ENCODE assay signal across 16 mouse cellular contexts in genomic region chr9:21455103-21455770, GRCm38 (mm10). TPM values are rescaled to one million over a fixed set of nuclear protein-coding genes. Genes with fewer than 3 reads are reported as not detected.
A peak's percentile ranks its signal among the peaks of the same experiment; 100 is the strongest.
DNase-seq lines count a peak whose midpoint lies in the region; ATAC-seq and TF ChIP-seq lines count a peak whose summit lies in the region.
"Had no signal": no experiment of that assay in that cellular context is flagged by ENCODE, and none has a peak within 500 bp of the region (broad histone marks: within the 10 kb centered on the region; RNA-seq: fewer than 3 reads in every experiment).

No protein-coding gene starts in this region.

- H3K36me3 ChIP-seq in kidney, embryonic 16.5 days (ENCODE audit: insufficient read depth, low read length) = peaks cover 3% of the 10 kb centered on the region; the same call in 1 of the 2 replicates
- no peaks in the 10 kb centered on the region for H3K36me3 ChIP-seq in ES-Bruce4 (ENCODE audit: control insufficient read depth, insufficient read depth, low read length, poor library complexity, severe bottlenecking)
- H3K36me3 ChIP-seq: stomach, embryonic 15.5 days had no signal

- no peak for TF ChIP-seq CTCF in ES-Bruce4 (IDR thresholded peaks at IDR 0.05; ENCODE audit: low read depth, low read length)
- TF ChIP-seq CTCF in cortical plate, adult 2 months (IDR thresholded peaks at IDR 0.05; ENCODE audit: extremely low read depth, insufficient read depth, low read length) = no peak

- no peak for TF ChIP-seq EP300 in ES-Bruce4 (IDR thresholded peaks at IDR 0.05; ENCODE audit: insufficient read depth, low read depth, low read length)

- TF ChIP-seq POLR2A in ES-Bruce4 (IDR thresholded peaks at IDR 0.05; ENCODE audit: insufficient read depth, low read length) = no peak
- TF ChIP-seq POLR2A in cortical plate, adult 2 months (IDR thresholded peaks at IDR 0.05; ENCODE audit: extremely low read depth, insufficient read depth, low read length) = no peak

- no peak overlapping the region for H3K4me3 ChIP-seq in kidney, embryonic 16.5 days (ENCODE audit: low read length)
- no peak overlapping the region for H3K4me3 ChIP-seq in ES-Bruce4 (ENCODE audit: low read depth, low read length)
- H3K4me3 ChIP-seq in cortical plate, adult 2 months (ENCODE audit: insufficient read depth, low read length) = no peak overlapping the region
- H3K4me3 ChIP-seq: hindbrain, embryonic 13.5 days; limb, embryonic 12.5 days; liver, embryonic 15.5 days; midbrain, embryonic 13.5 days; stomach, embryonic 15.5 days had no signal

- ATAC-seq in kidney, embryonic 16.5 days (ENCODE audit: low FRiP score, low TSS enrichment) = no peak
- ATAC-seq: midbrain, embryonic 13.5 days had no signal

- H3K27ac ChIP-seq in kidney, embryonic 16.5 days (ENCODE audit: low read length) = peak overlapping the region; percentile 31; the same call in 1 of the 2 replicates
- peak overlapping the region; percentile 90 for H3K27ac ChIP-seq in ES-Bruce4 (ENCODE audit: insufficient read depth, low read length)
- peak overlapping the region; percentile 67; the same call in 1 of the 2 replicates for H3K27ac ChIP-seq in cortical plate, adult 2 months (ENCODE audit: insufficient read depth, low read length)
- H3K27ac ChIP-seq: hindbrain, embryonic 13.5 days; limb, embryonic 12.5 days; liver, embryonic 15.5 days; midbrain, embryonic 13.5 days; stomach, embryonic 15.5 days had no signal

- no peaks in the 10 kb centered on the region for H3K9me3 ChIP-seq in kidney, embryonic 16.5 days (ENCODE audit: low read length)
- no peaks in the 10 kb centered on the region for H3K9me3 ChIP-seq in ES-Bruce4 (replicated peaks; ENCODE audit: control insufficient read depth, insufficient read depth, low read length, poor library complexity, severe bottlenecking)
- H3K9me3 ChIP-seq: hindbrain, embryonic 13.5 days; limb, embryonic 12.5 days; liver, embryonic 15.5 days; midbrain, embryonic 13.5 days; stomach, embryonic 15.5 days had no signal

- no peak for DNase-seq in kidney, postnatal 4 days
- peak; percentile 41 for DNase-seq in CD4-positive, CD25-positive, alpha-beta regulatory T cell, adult 2 months (ENCODE audit: low read depth, low spot score)
- DNase-seq in urinary bladder, postnatal 4 days (ENCODE audit: low spot score in 2 of 2) = no peak
- DNase-seq in kidney, adult 8-10 months = no peak
- DNase-seq in left cerebral cortex, adult 9 months (ENCODE audit: low spot score in 2 of 2) = no peak
- DNase-seq: cerebellum, adult 9-10 months; gastrocnemius, postnatal 10 days; right cerebral cortex, adult 18-20 months had no signal

- no peak overlapping the region for H3K4me2 ChIP-seq in kidney, embryonic 16.5 days (replicated peaks; ENCODE audit: low read depth, low read length)
- H3K4me2 ChIP-seq: hindbrain, embryonic 13.5 days; limb, embryonic 12.5 days; liver, embryonic 15.5 days; midbrain, embryonic 13.5 days; stomach, embryonic 15.5 days had no signal

- peaks cover 21% of the 10 kb centered on the region for H3K4me1 ChIP-seq in kidney, embryonic 16.5 days (ENCODE audit: insufficient read depth, low read length)
- peaks cover 23% of the 10 kb centered on the region for H3K4me1 ChIP-seq in ES-Bruce4 (ENCODE audit: control insufficient read depth, insufficient read depth, low read length)
- H3K4me1 ChIP-seq in cortical plate, adult 2 months (ENCODE audit: control insufficient read depth, insufficient read depth, low read length) = peaks cover 7% of the 10 kb centered on the region
- H3K4me1 ChIP-seq: limb, embryonic 12.5 days had no signal

- 0 out of 2 replicates have a peak overlapping the region, but pooled peaks have one; percentile 2 for H3K9ac ChIP-seq in kidney, embryonic 16.5 days (replicated peaks; ENCODE audit: low read length)
- no peak overlapping the region for H3K9ac ChIP-seq in ES-Bruce4 (ENCODE audit: low read depth, poor library complexity, severe bottlenecking)
- H3K9ac ChIP-seq: hindbrain, embryonic 13.5 days; limb, embryonic 12.5 days; liver, embryonic 15.5 days; midbrain, embryonic 13.5 days; stomach, embryonic 15.5 days had no signal

- no peaks in the 10 kb centered on the region for H3K27me3 ChIP-seq in kidney, embryonic 16.5 days (ENCODE audit: insufficient read depth, low read length)
- H3K27me3 ChIP-seq in ES-Bruce4 (ENCODE audit: control insufficient read depth, insufficient read depth, low read length, poor library complexity, severe bottlenecking) = no peaks in the 10 kb centered on the region
- H3K27me3 ChIP-seq: hindbrain, embryonic 13.5 days; limb, embryonic 12.5 days; liver, embryonic 15.5 days; midbrain, embryonic 13.5 days; stomach, embryonic 15.5 days had no signal

- 43% methylated on average over 4 of the region's 4 CpGs for WGBS in kidney, embryonic 16.5 days

RNA-seq across cellular contexts. Expression of gene Dnm2, which starts 30.5 kb away (rescaled TPM):
- 85.7 and 92.4 TPM in 2 replicates for polyA plus RNA-seq in kidney, embryonic 16.5 days (2015; fragmentation: Nextera tagmentation; extraction: Ambion mirVana)
- 86.2 and 88.6 TPM in 2 replicates for polyA plus RNA-seq in ES-Bruce4 (2011; ENCODE audit: insufficient read depth, insufficient read length, low read depth, missing spikeins)
- 60.8 and 67.9 TPM in 2 replicates for polyA plus RNA-seq in cortical plate, adult 2 months (2012; rRNA removed)

RNA-seq across cellular contexts. Expression of gene Qtrt1, which starts 43.6 kb away (rescaled TPM):
- 62.8 and 64.5 TPM in 2 replicates for polyA plus RNA-seq in kidney, embryonic 16.5 days (2015; fragmentation: Nextera tagmentation; extraction: Ambion mirVana)
- polyA plus RNA-seq in ES-Bruce4 (2011; ENCODE audit: insufficient read depth, insufficient read length, low read depth, missing spikeins) = 40.0 and 48.2 TPM in 2 replicates
- 42.5 and 43.8 TPM in 2 replicates for polyA plus RNA-seq in cortical plate, adult 2 months (2012; rRNA removed)

RNA-seq across cellular contexts. Expression of gene Tmed1, which starts 54.8 kb away (rescaled TPM):
- polyA plus RNA-seq in kidney, embryonic 16.5 days (2015; fragmentation: Nextera tagmentation; extraction: Ambion mirVana) = 147 and 151 TPM in 2 replicates
- 28.0 and 29.2 TPM in 2 replicates for polyA plus RNA-seq in ES-Bruce4 (2011; ENCODE audit: insufficient read depth, insufficient read length, low read depth, missing spikeins)
- 25.0 and 25.5 TPM in 2 replicates for polyA plus RNA-seq in cortical plate, adult 2 months (2012; rRNA removed)

Comparison
In these comparisons a context has a peak if more than half of its experiments do, and no peak if none do; other contexts are left out.
1. H3K27ac ChIP-seq: peak in every context shown above with its lines; median percentile 90 in ES-Bruce4; 67 in cortical plate, adult 2 months; 31 in kidney, embryonic 16.5 days.